Mouse (Mus musculus) urinary bladder, postnatal 14 days (tissue): ENCODE data around the gene Harbi1.
"Not testable (repeated sequence)": the region's sequence is repeated elsewhere in the genome, so short reads cannot be mapped to it uniquely, and the experiment has no call there.

ENCODE experiments used
- DNase-seq: peaks from one replicate; pipeline ENCODE4 v3.0.0; 2021; ENCODE audit warnings: low spot score

Gene Harbi1

DNA sequence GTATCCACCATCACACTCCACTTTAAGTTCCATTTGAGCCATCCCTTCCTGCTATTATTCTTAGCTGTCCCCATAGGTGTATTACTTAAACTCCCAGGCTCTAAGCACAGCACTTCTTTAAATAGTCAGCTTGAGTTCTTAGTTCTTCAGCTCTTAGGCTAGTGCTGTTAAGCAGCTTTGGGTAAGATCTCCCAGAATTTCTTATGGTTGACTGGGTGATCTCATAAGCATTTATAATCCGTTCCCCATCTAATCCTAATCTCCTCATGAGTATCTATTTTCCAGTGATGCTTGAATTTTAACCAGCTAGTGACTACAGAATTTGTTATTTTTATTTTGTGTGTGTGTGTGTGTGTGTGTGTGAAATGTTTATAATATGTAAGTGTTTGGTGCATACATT, 4.3 kb downstream of the Harbi1 start:
- DNase-seq = no peak

DNA sequence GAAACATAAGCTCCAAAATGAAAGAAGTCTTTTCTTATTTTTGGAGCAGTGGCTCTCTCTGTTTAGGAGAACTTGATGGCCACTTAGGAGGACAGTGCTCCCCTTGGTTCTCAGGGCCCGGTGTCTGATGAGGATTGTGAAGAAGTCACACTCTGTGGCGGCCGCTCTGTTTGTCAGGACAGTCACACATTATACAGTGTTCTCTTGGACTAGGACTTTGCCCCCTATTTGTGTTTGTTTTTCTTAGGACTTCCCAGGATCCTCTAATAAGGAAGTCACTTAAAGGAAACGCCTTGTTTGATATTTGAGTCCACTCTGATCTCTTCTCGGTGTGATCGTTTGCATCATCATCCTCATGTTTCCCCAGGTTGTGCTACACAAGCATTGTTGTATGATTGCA, 7.6 kb downstream of the Harbi1 start:
- DNase-seq = no peak

DNA sequence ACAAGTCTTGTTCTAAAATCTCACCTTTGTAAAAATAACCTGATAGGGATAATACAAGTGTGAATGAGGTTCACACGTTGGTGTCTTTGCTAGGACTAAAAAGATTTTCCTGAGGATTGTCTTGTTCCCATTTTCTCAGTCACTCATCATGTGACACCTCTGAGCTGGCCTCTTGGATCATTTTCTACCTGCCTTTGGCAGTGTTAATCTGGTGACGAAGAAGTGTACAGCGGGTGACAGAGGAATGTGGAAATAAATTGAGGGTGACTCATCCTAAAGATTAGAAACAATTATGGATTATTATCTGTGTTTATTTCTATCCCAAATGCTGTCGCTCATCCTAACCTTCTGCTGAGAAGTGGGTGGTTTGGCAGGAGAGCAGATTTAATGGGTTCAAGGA, 12.7 kb downstream of the Harbi1 start:
- no peak for DNase-seq

DNA sequence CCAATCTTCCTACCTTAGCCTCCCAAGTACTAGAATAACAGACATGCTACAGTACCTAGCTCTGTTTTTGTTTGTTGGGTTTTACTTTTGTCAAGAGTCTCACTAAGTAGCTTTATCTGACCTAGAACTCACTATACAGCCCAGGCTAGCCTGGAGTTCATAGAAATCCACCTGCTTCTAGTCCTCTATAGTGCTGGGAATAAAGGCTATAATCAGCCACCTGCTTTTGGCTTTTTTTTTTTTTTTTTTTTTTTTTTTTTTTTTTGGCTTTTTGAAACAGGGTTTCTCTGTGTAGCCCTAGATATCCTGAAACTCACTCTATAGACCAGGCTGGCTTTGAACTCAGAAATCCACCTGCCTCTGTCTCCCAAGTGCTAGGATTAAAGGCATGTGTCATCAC, 13.3 kb downstream of the Harbi1 start:
- no peak for DNase-seq

DNA sequence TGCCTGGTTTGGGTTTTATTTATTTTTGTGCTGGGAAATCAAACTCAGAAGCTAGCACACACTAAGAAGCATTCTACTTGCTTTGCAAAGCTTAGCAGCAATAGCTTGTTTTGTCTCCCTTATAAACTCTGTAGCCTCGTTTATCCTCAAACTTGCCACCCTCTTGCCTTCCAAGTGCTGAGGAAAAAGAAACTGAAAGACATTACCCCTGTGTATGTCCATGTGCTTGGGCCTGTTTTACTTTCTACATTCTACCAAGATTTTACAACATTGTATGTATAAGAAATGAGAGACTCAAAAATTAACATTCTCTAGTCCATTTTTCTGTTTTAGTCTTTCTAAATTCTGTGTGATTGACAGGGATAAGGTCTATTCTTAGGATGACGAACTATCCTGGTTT, 14.1 kb downstream of the Harbi1 start:
- no peak for DNase-seq

DNA sequence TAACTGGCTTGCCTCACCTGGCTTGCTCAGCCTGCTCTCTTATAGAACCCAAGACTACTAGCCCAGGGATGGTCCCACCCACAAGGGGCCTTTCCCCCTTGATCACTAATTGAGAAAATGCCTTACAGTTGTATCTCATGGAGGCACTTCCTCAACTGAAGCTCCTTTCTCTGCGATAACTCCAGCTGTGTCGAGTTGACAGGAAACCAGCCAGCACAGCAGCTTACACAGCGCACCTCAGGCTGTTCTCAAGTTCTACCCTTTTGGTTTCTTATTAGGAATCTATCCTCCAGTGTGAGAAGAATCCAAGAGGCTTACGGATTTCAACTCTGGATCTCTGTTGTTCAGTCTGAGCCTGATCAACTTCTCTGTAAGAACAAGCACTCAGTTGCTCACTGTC, 14.8 kb downstream of the Harbi1 start:
- not testable (repeated sequence) for DNase-seq

DNA sequence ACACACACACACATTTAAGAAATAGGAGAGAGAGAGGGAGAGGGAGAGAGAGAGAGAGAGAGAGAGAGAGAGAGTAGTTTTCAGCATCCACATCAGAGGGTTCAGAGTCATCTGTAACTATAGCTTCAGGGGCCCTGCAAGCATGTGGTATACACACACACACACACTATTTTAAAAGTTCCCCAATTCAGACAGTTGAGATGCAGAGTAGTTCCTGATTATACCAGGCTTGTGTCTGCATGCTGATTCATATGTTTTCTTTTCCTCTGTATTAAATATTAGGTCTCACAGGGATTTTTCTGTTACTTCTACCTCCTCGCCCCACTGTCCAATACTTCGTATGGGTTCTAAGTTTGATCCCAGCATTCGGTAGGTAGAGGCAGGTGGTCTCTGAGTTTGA, 16.4 kb downstream of the Harbi1 start:
- DNase-seq = no peak

DNA sequence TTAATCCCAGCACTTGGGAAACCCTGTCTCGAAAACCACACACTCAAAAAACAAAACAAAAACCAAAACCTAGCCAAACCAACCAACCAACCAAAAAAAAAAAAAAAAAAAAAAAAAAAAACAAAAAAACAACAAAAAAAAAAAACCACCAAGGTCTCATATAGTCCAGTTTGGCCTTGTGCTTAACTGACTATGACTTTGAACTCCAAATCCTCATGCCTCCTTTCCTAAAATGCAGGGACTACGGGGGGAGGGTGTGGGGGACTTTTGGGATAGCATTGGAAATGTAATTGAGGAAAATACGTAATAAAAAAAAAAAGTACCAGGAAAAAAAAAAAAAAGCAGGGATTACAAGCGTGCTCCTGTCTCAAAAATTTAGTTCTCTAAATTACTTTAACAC, 18.9 kb downstream of the Harbi1 start:
- no peak for DNase-seq

DNA sequence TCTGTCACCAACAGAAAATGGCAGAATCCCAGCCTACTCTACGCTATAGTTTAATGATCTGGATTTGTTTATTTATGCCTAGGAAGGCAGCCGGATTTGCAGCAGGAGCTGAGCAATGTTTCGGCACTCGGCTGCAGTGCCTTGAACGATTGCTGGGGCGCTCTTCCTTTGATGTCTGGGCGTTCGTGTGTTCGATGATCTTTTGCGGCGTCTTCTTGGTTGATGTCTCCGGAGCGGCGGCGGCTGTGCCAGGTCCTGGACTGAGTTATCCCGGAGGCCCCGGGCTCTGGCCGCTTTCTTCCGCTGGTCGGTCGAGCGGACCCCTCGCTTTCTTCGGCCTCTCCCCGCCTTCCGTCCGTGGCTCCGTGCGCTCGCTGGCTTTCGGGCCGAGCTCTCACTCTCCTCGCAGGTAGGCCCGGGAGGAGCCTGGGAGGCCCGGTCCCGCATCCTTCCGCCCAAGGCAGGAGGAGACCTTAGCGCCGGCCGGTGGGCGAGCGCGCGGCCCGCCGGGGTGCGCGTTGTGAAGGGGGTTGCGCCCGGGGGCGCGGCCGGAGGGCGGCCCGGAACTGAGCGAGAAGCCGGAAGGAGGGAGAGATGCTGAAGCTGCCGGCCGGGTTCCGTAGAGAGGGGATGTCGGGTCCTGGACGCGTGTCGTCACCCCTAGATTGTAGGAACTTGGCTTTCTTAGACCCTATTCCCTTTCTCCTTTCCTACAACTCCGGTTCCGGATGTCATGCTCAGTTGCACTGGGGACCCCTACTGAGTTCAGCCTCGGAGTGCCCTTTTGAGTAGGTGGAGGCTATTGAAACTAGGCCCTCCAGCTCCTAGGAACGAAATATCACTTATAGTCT, 19.5 kb downstream of the Harbi1 start, which contains the start of gene Ambra1:
TSS of gene Ambra1 (plus strand) at position 164 of the 851 bp plus-strand sequence.
- DNase-seq = peak; percentile 82

DNA sequence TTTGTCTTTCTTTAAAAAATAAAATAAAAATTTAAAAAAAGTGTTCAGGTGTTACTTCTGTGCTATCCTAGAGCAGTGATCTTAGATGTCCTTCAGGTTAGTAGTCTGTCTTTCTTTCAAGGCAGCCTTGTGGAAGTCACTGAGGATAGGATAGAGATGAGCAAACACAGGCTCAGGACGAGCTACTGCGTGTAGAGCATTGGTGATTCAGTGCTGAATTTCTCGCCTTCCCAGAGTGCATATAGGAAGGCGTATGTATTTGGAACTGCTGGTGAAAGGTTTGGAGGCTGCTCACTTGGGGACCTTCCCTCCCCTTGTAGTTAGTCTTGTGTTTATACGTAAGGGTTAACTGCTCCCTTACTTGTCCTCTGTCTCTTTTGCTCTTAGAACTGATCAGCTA, 24.6 kb downstream of the Harbi1 start:
- DNase-seq = no peak

DNA sequence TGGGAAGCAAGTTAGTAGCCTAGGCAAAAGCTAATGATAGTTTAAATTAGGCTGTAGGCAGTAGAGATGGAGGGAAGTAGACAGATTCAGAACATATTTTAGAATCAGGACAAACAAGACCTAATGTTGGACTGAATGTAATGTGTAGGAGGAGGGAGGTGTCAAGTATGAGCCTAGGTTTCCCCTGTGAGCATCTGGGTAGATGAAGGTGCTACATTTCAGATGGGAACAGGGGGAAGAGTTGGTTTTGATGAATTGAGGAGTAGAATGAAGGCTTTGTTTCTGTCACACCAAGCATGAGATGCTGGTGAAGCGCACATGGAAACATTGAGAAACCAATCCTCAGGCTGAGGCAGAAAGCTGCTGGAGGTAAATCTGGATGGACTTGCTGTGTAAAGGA, 28.9 kb downstream of the Harbi1 start:
- DNase-seq = no peak

DNA sequence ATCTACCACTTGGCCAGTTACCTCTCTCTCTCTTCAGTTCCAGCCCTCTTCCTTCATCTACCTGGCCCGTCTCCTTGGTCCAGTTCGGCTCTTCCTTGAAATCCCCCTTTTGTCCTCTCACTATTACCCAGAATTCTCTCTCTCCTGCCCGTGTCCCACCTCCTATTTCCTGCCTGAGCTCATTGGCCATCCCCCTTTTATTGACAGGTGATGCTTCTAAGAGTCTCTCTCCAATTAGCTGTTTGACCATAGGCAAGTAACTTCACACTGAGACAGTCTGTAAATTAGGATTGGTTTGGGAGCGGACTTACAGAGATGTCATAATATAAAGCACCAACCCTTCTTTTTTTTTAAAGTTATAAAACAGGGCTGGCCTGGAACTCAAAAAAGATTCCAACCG, 34.0 kb downstream of the Harbi1 start:
- no peak for DNase-seq

DNA sequence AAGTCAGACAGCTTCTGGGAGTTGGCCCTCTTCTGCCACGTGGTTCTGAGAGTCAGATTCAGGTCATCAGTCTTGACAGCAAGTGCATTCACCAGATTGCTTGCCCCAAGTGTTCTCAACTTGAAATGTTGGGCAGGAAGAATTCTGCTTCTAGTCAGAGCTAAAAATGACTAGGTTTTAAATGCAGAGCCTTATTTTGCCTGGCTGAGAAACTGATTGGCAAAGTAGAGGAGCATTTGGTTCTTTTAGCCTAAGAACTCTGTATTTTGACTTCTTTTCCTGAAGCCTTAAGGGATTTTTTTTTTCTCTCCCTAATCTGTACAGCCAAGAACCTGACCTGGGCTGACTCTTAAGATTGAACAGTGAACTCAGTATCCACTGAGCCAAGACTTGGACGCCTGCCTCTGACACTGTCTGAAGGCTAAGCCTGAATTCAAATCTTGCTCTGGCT, 39.2 kb downstream of the Harbi1 start:
- peak; percentile 31 for DNase-seq
